Mouse (Mus musculus) lung, embryonic 16.5 days (tissue): ENCODE measurements around the gene Cacna1f. TPM values are rescaled to one million over a fixed set of nuclear protein-coding genes. Genes with fewer than 3 reads are reported as not detected.

ENCODE experiments used
- ATAC-seq: fragments of 200-750 bp; cut with Nextera tagmentation; 2 replicates; pipeline ENCODE4 v1.8.0; 2017; ENCODE audit warnings: low read depth, mild to moderate bottlenecking, moderate library complexity
- H3K27ac ChIP-seq: fragments of 300-500 bp; sonication (generic); 2 replicates; pipeline ENCODE4 v1.5.1; 2014; ENCODE audit warnings: mild to moderate bottlenecking, control low read depth, low read length
- H3K27me3 ChIP-seq: fragments of 300-500 bp; sonication (generic); 2 replicates; pipeline ENCODE4 v1.6.1; 2014; ENCODE audit warnings: low read depth, low read length, mixed read lengths; ENCODE audit not compliant: control insufficient read depth, insufficient read depth
- H3K36me3 ChIP-seq: fragments of 300-500 bp; sonication (generic); 2 replicates; pipeline ENCODE4 v1.6.1; 2014; ENCODE audit warnings: low read length; ENCODE audit not compliant: control insufficient read depth, insufficient read depth
- H3K4me1 ChIP-seq: fragments of 300-500 bp; sonication (generic); replicated peaks from 2 replicates; pipeline ENCODE4 v1.6.1; 2014; ENCODE audit warnings: low read length, mixed read lengths; ENCODE audit not compliant: control insufficient read depth, insufficient read depth
- H3K4me2 ChIP-seq: fragments of 300-500 bp; sonication (generic); 2 replicates; pipeline ENCODE4 v1.6.1; 2014; ENCODE audit warnings: low read depth, low read length, control low read depth
- H3K4me3 ChIP-seq: fragments of 300-500 bp; sonication (generic); 2 replicates; pipeline ENCODE4 v1.5.1; 2014; ENCODE audit warnings: mild to moderate bottlenecking, low read length, control low read depth
- H3K9ac ChIP-seq: fragments of 300-500 bp; sonication (generic); 2 replicates; pipeline ENCODE4 v1.6.1; 2014; ENCODE audit warnings: low read length, control low read depth
- H3K9me3 ChIP-seq: fragments of 300-500 bp; sonication (generic); 2 replicates; pipeline ENCODE4 v1.6.1; 2016; ENCODE audit warnings: low read length; ENCODE audit not compliant: control insufficient read depth
- WGBS: fragments of 180-500 bp; shearing (Covaris S2); extraction: QIAGEN DNeasy Blood & Tissue Kit; methylation state at CpG from one replicate; pipeline ENCODE4 v1.1.7; 2014; 5-methylcytosine and 5-hydroxymethylcytosine counted together
- polyA plus RNA-seq: library from polyadenylated mRNA; unstranded; fragments of >200 nt; fragmentation: Nextera tagmentation; extraction: Ambion mirVana; gene quantifications from 2 replicates; pipeline ENCODE4 v1.2.1, GENCODE M21; 2015

The Cacna1f gene
- polyA plus RNA-seq, 1 experiment from 2014 or later, result not detected

DNA sequence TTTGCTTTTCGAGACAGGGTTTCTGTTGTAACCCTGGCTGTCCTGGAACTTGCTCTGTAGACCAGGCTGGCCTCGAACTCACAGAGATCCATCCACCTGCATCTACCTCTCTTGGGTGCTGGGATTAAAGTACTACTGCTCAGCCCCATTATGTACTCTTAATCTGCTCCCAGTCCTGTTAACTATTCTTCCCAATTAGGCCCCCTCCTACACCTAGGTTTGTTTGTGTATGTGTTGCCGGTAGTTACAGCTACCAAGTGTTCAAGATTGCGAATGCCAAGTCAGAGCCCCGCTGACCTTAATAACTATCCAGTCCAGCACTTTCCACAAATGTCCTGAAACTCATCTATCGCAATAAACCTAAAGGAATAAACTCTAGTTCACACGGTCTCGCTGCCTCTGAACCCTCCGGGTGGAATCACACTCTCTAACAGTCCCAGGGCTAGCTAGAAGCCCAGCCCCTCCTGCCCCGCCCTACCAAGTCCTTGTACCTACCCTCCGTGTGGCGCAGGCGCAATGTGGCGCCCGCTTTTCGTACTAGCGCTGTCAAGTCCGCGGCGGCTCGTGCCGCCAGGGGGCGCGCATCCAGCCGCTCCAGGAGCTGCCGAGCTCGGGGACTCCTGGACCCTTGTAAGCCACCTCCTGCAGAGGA lies 72.6 kb downstream of the Cacna1f start:
- Histone ChIP-seq H3K4me1 (no peaks in the 10 kb centered on the region), H3K4me2 (peak overlapping the region; percentile 56), H3K27ac (0 out of 2 replicates have a peak overlapping the region, but pooled peaks have one; percentile 27), H3K9ac (peak overlapping the region; percentile 59), H3K4me3 (peak overlapping the region; percentile 37), H3K36me3 (no peaks in the 10 kb centered on the region), H3K27me3 (no peaks in the 10 kb centered on the region), H3K9me3 (no peaks in the 10 kb centered on the region)
- WGBS, result 15% methylated on average over 27 of the region's 27 CpGs
- peak; percentile 98 for ATAC-seq

DNA sequence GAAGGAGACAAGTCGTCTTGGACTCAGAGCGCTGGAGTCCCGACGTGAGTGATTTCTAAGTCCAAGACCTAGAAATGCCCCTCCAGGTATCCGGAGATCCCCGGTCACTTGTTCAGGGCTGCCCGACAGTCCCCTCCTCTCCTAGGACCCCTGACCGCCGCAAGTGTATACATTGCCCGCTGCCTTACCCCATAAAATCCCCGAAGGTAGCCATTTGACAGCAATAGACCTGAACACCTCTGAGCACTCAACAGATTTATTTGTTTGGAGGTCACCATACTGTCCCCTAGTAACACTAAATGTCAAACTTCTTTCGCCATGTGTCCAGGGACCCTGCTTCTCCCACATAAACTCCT lies 73.2 kb downstream of the Cacna1f start:
- Histone ChIP-seq H3K4me3 (peak overlapping the region; percentile 37), H3K4me2 (peak overlapping the region; percentile 56), H3K36me3 (no peaks in the 10 kb centered on the region), H3K27me3 (no peaks in the 10 kb centered on the region), H3K9me3 (no peaks in the 10 kb centered on the region), H3K4me1 (no peaks in the 10 kb centered on the region), H3K27ac (no peak overlapping the region), H3K9ac (peak overlapping the region; percentile 59)
- WGBS, result 28% methylated on average over 10 of the region's 12 CpGs
- ATAC-seq, result no peak

DNA sequence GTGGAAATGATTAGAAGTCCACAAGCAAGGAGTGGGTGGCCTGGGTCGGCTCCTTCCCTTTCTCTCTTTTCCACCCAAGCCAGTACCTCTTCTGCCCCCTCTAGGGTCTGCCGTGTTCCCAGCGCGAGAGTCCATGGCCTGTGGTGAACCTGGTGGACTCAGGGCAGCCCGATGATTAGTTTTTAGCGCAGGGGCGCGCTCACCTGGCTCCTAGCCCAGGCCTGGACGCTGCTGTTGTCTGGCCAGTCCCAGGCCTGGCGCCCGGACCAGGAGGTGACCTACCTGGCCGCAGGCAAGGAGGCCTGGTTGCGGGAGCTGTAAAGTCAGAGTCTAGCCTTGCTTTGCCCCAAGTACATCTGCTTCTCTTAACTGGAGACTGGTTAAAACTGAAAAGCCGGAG lies 74.0 kb downstream of the Cacna1f start, which contains the start of gene Magix:
Magix (minus strand) TSS at position 388 of the 400 bp plus-strand sequence.
- H3K27ac ChIP-seq, result no peak within 1 kb of the TSS
- 58% methylated on average over 14 of the region's 14 CpGs for WGBS
- peak within 1 kb of the TSS; percentile 37 for H3K4me3 ChIP-seq
- H3K27me3 ChIP-seq, result no peaks in the 10 kb centered on the region
- peak within 1 kb of the TSS; percentile 59 for H3K9ac ChIP-seq
- no peaks in the 10 kb centered on the region for H3K36me3 ChIP-seq
- H3K4me1 ChIP-seq, result no peaks in the 10 kb centered on the region
- no peak for ATAC-seq
- no peaks in the 10 kb centered on the region for H3K9me3 ChIP-seq
- peak within 1 kb of the TSS; percentile 56 for H3K4me2 ChIP-seq

Other genes with a start within 250 kb of the Cacna1f start
- gene Usp27x, start 231.3 kb upstream of the Cacna1f start, polyA plus RNA-seq, result 0.55 and 0.64 TPM in 2 replicates
- 0.11 TPM in 1 of 2 replicates, not detected in the other for gene Foxp3, start 33.4 kb upstream of the Cacna1f start, polyA plus RNA-seq
- gene Ppp1r3f, start 32.8 kb upstream of the Cacna1f start, polyA plus RNA-seq, result 1.4 and 1.5 TPM in 2 replicates
- gene Ccdc22, start 1.6 kb upstream of the Cacna1f start, polyA plus RNA-seq, result 29.9 and 30.2 TPM in 2 replicates
- 2.6 and 3.2 TPM in 2 replicates for gene Syp, start 31.4 kb downstream of the Cacna1f start, polyA plus RNA-seq
- gene Prickle3, start 50.2 kb downstream of the Cacna1f start, polyA plus RNA-seq, result 11.5 and 11.8 TPM in 2 replicates
- gene Plp2, start 64.3 kb downstream of the Cacna1f start, polyA plus RNA-seq, result 218 and 221 TPM in 2 replicates
- gene Magix, start 74.2 kb downstream of the Cacna1f start, polyA plus RNA-seq, result 0.38 and 0.45 TPM in 2 replicates
- 51.6 and 51.8 TPM in 2 replicates for gene Gpkow, start 90.0 kb downstream of the Cacna1f start, polyA plus RNA-seq
- gene Wdr45, start 107.2 kb downstream of the Cacna1f start, polyA plus RNA-seq, result 102 and 122 TPM in 2 replicates
- 0.72 and 1.7 TPM in 2 replicates for gene Gm45208, start 115.2 kb downstream of the Cacna1f start, polyA plus RNA-seq
- 54.7 and 60.6 TPM in 2 replicates for gene Praf2, start 121.4 kb downstream of the Cacna1f start, polyA plus RNA-seq
- 25.1 and 27.0 TPM in 2 replicates for gene Ccdc120, start 143.8 kb downstream of the Cacna1f start, polyA plus RNA-seq
- gene Tfe3, start 155.5 kb downstream of the Cacna1f start, polyA plus RNA-seq, result 27.1 and 28.0 TPM in 2 replicates
- gene Gripap1, start 182.7 kb downstream of the Cacna1f start, polyA plus RNA-seq, result 41.9 and 44.0 TPM in 2 replicates
- 1.1 TPM in 2 replicates for gene Kcnd1, start 215.2 kb downstream of the Cacna1f start, polyA plus RNA-seq
- gene Otud5, start 234.3 kb downstream of the Cacna1f start, polyA plus RNA-seq, result 33.8 and 36.7 TPM in 2 replicates